Mouse (Mus musculus) ES-E14 (cell line): ENCODE data around the gene Gper1. TPM values are rescaled to one million over a fixed set of nuclear protein-coding genes. Genes with fewer than 3 reads are reported as not detected.
"Not testable (repeated sequence)": the region's sequence is repeated elsewhere in the genome, so short reads cannot be mapped to it uniquely, and the experiment has no call there.

Experiments
- DNase-seq: peaks from one replicate; pipeline ENCODE4 v3.0.0-alpha.2; 2013; ENCODE audit warnings: low read depth, low spot score
- H3K27ac ChIP-seq: 2 replicates; pipeline ENCODE4 v1.5.1; 2012; ENCODE audit warnings: low read depth, mild to moderate bottlenecking, low read length, moderate library complexity, mixed read lengths; ENCODE audit not compliant: poor library complexity, insufficient read depth, severe bottlenecking
- H3K36me3 ChIP-seq: 2 replicates; pipeline ENCODE4 v1.6.1; 2012; ENCODE audit warnings: mild to moderate bottlenecking, low read length, moderate library complexity, mixed read lengths; ENCODE audit not compliant: control insufficient read depth, poor library complexity, insufficient read depth, severe bottlenecking
- H3K4me1 ChIP-seq, 2 experiments: fragments of 150-350 bp in 1 of 2; sonication (generic) in 1 of 2; 2 replicates each; pipeline ENCODE4 v1.6.1; 2012; ENCODE audit warnings: low read length in 2 of 2, mild to moderate bottlenecking in 1 of 2, mixed read lengths in 1 of 2; ENCODE audit not compliant: control insufficient read depth in 2 of 2, insufficient read depth in 2 of 2, poor library complexity in 1 of 2
- H3K4me3 ChIP-seq, 2 experiments: fragments of 150-350 bp in 1 of 2; sonication (generic) in 1 of 2; 2 replicates each; pipeline ENCODE4 v1.5.1; 2012; ENCODE audit warnings: low read length in 2 of 2, low read depth in 1 of 2, mild to moderate bottlenecking in 1 of 2, mixed read lengths in 1 of 2; ENCODE audit not compliant: insufficient read depth in 1 of 2, poor library complexity in 1 of 2, severe bottlenecking in 1 of 2
- H3K9ac ChIP-seq: 2 replicates; pipeline ENCODE4 v1.6.1; 2012; ENCODE audit warnings: low read depth, mild to moderate bottlenecking, low read length, mixed read lengths; ENCODE audit not compliant: poor library complexity, insufficient read depth, severe bottlenecking
- H3K9me3 ChIP-seq: fragments of 150-350 bp; sonication (generic); 2 replicates; pipeline ENCODE4 v1.6.1; 2012; ENCODE audit warnings: low read depth, mild to moderate bottlenecking, low read length; ENCODE audit not compliant: control insufficient read depth, insufficient read depth
- CHD2 ChIP-seq: IDR thresholded peaks from 2 replicates; pipeline ENCODE4 v1.6.1; 2014; ENCODE audit warnings: mild to moderate bottlenecking, low read depth, low read length, inconsistent platforms
- HCFC1 ChIP-seq: IDR thresholded peaks from 2 replicates; pipeline ENCODE4 v1.6.1; 2012; ENCODE audit warnings: low read length, inconsistent platforms, borderline replicate concordance; ENCODE audit not compliant: insufficient read depth
- MAFK ChIP-seq: IDR thresholded peaks from 2 replicates; pipeline ENCODE4 v1.6.1; 2014; ENCODE audit warnings: mild to moderate bottlenecking, low read depth, low read length, inconsistent platforms; ENCODE audit not compliant: insufficient read depth
- ZC3H11A ChIP-seq: IDR thresholded peaks from 2 replicates; pipeline ENCODE4 v1.6.1; 2012; ENCODE audit warnings: low read depth, mild to moderate bottlenecking, inconsistent platforms, low read length, borderline replicate concordance
- ZNF384 ChIP-seq: IDR thresholded peaks from 2 replicates; pipeline ENCODE4 v1.6.1; 2012; ENCODE audit warnings: low read depth, low read length, inconsistent platforms
- in situ Hi-C, 2 experiments: fragments of 600-800 bp; cut with MboI; formaldehyde crosslinking; loops; one replicate each; pipeline ENCODE4 v1.15.1; 2025; ENCODE audit warnings: low sequenced_read_pairs in 2 of 2, inconsistent platforms in 1 of 2; ENCODE audit not compliant: unreplicated experiment in 2 of 2
- total RNA-seq: library from RNA; depleted of rRNA; stranded (reverse); fragments of 300-350 nt; gene quantifications from 2 replicates; pipeline ENCODE4 v1.2.3, GENCODE M21; 2012

Gene Gper1
- total RNA-seq, 1 experiment = 0.27 TPM

GRCm38 (mm10) chr5:139389676-139390061, 33.3 kb upstream of the Gper1 start:
- in situ Hi-C loops = no loop called here
- TF ChIP-seq ZNF384 (no peak), CHD2 (no peak), MAFK (no peak), ZC3H11A (no peak), HCFC1 (no peak)
- Histone ChIP-seq H3K36me3 (peaks cover 2% of the 10 kb centered on the region; the same call in 1 of the 2 replicates), H3K4me3 (no peak overlapping the region), H3K9ac (no peak overlapping the region), H3K27ac (no peak overlapping the region), H3K9me3 (no peaks in the 10 kb centered on the region), H3K4me1 (peaks cover 0 to 3% of the 10 kb centered on the region in 2 experiments; a peak in 1 of 4 replicates)
- no peak for DNase-seq

- H3K9ac ChIP-seq, DNase-seq, H3K4me1 ChIP-seq, H3K4me3 ChIP-seq, in situ Hi-C loops, H3K36me3 ChIP-seq, H3K9me3 ChIP-seq, H3K27ac ChIP-seq: not testable (repeated sequence)
Measured at GRCm38 (mm10) chr5:139390324-139391119, 32.4 kb upstream of the Gper1 start.

GRCm38 (mm10) chr5:139391309-139391990, 31.5 kb upstream of the Gper1 start:
- H3K9me3 ChIP-seq = no peaks in the 10 kb centered on the region
- no peak overlapping the region for H3K27ac ChIP-seq
- TF ChIP-seq ZC3H11A = no peak
- no peak for TF ChIP-seq MAFK
- no peak for TF ChIP-seq HCFC1
- no peak for TF ChIP-seq ZNF384
- no peak for TF ChIP-seq CHD2
- no peak overlapping the region for H3K4me3 ChIP-seq
- H3K4me1 ChIP-seq = peaks cover 0 to 4% of the 10 kb centered on the region in 2 experiments; a peak in 1 of 4 replicates
- in situ Hi-C loops = no loop called here
- no peak for DNase-seq
- no peaks in the 10 kb centered on the region; the same call in 1 of the 2 replicates for H3K36me3 ChIP-seq
- peak overlapping the region; percentile 52 for H3K9ac ChIP-seq

GRCm38 (mm10) chr5:139392219-139393196, 30.4 kb upstream of the Gper1 start:
- Histone ChIP-seq H3K27ac (no peak overlapping the region), H3K36me3 (no peaks in the 10 kb centered on the region; the same call in 1 of the 2 replicates), H3K9me3 (no peaks in the 10 kb centered on the region), H3K4me3 (no peak overlapping the region), H3K4me1 (peaks cover 0 to 4% of the 10 kb centered on the region in 2 experiments; a peak in 1 of 4 replicates), H3K9ac (no peak overlapping the region)
- in situ Hi-C loops = no loop called here
- TF ChIP-seq ZNF384 (no peak), HCFC1 (no peak), CHD2 (no peak)
- DNase-seq = no peak
